Mouse (Mus musculus) midbrain, postnatal 0 days (tissue): ENCODE data around the gene Prm2. TPM values are rescaled to one million over a fixed set of nuclear protein-coding genes. Genes with fewer than 3 reads are reported as not detected.
A peak's percentile ranks its signal among the peaks of the same experiment; 100 is the strongest.

Experiments
- ATAC-seq: fragments of 200-750 bp; cut with Nextera tagmentation; 2 replicates; pipeline ENCODE4 v1.8.0; 2017; ENCODE audit warnings: moderate number of reproducible peaks, mild to moderate bottlenecking, moderate TSS enrichment, moderate library complexity; ENCODE audit not compliant: low FRiP score
- DNase-seq: peaks from one replicate; pipeline ENCODE4 v3.0.0-alpha.2; 2015; ENCODE audit warnings: low spot score
- H3K27ac ChIP-seq: fragments of 300-500 bp; sonication (generic); 2 replicates; pipeline ENCODE4 v1.5.1; 2014; ENCODE audit warnings: low read depth, mild to moderate bottlenecking, low read length, mixed read lengths
- H3K27me3 ChIP-seq: fragments of 300-500 bp; sonication (generic); 2 replicates; pipeline ENCODE4 v1.6.1; 2014; ENCODE audit warnings: low read length, control low read depth, mixed read lengths; ENCODE audit not compliant: insufficient read depth
- H3K36me3 ChIP-seq: fragments of 300-500 bp; sonication (generic); 2 replicates; pipeline ENCODE4 v1.6.1; 2014; ENCODE audit warnings: low read length, control low read depth, mixed read lengths; ENCODE audit not compliant: insufficient read depth
- H3K4me1 ChIP-seq: fragments of 300-500 bp; sonication (generic); 2 replicates; pipeline ENCODE4 v1.6.1; 2014; ENCODE audit warnings: mild to moderate bottlenecking, control low read depth, antibody characterized with exemption, low read length, mixed read lengths; ENCODE audit not compliant: insufficient read depth
- H3K4me2 ChIP-seq: fragments of 300-500 bp; sonication (generic); 2 replicates; pipeline ENCODE4 v1.6.1; 2014; ENCODE audit warnings: low read depth, mild to moderate bottlenecking, low read length, mixed read lengths; ENCODE audit not compliant: poor library complexity, severe bottlenecking
- H3K4me3 ChIP-seq: fragments of 300-500 bp; sonication (generic); 2 replicates; pipeline ENCODE4 v1.5.1; 2014; ENCODE audit warnings: low read depth, mild to moderate bottlenecking, low read length, moderate library complexity
- H3K9ac ChIP-seq: fragments of 300-500 bp; sonication (generic); replicated peaks from 2 replicates; pipeline ENCODE4 v1.6.1; 2014; ENCODE audit warnings: mild to moderate bottlenecking, low read length, moderate library complexity, mixed read lengths; ENCODE audit not compliant: poor library complexity, severe bottlenecking
- H3K9me3 ChIP-seq: fragments of 300-500 bp; sonication (generic); 2 replicates; pipeline ENCODE4 v1.6.1; 2016; ENCODE audit warnings: low read length, control low read depth
- CTCF ChIP-seq: IDR thresholded peaks from 2 replicates; pipeline ENCODE4 v1.5.1; 2016; ENCODE audit warnings: antibody characterized with exemption, mild to moderate bottlenecking
- WGBS: fragments of 180-500 bp; shearing (Covaris S2); extraction: QIAGEN DNeasy Blood & Tissue Kit; methylation state at CpG from one replicate; pipeline ENCODE4 v1.1.7; 2014; 5-methylcytosine and 5-hydroxymethylcytosine counted together
- polyA plus RNA-seq: library from polyadenylated mRNA; unstranded; fragments of >200 nt; fragmentation: Nextera tagmentation; extraction: Ambion mirVana; gene quantifications from 2 replicates; pipeline ENCODE4 v1.2.1, GENCODE M21; 2015
- total RNA-seq: library from RNA; depleted of rRNA; stranded (reverse); fragments of >200 nt; gene quantifications from 2 replicates; pipeline ENCODE4 v1.2.3, GENCODE M21; 2014; rRNA removed

Gene Prm2
- total and polyA plus RNA-seq, 2 experiments from 2014 or later: not detected

GRCm38 (mm10) chr16:10762569-10763180, 33.3 kb downstream of the Prm2 start:
- no peaks in the 10 kb centered on the region for H3K4me1 ChIP-seq
- H3K9ac ChIP-seq: no peak overlapping the region
- H3K4me2 ChIP-seq: no peak overlapping the region
- no peak for TF ChIP-seq CTCF
- no peak overlapping the region for H3K4me3 ChIP-seq
- H3K36me3 ChIP-seq: no peaks in the 10 kb centered on the region
- DNase-seq (no peak), ATAC-seq (no peak)
- no peak overlapping the region for H3K27ac ChIP-seq
- no peaks in the 10 kb centered on the region for H3K27me3 ChIP-seq
- H3K9me3 ChIP-seq: no peaks in the 10 kb centered on the region
- 83% methylated on average over 5 of the region's 5 CpGs for WGBS

GRCm38 (mm10) chr16:10761182-10761581, 34.8 kb downstream of the Prm2 start:
- WGBS: 75% methylated on average over 8 of the region's 8 CpGs

GRCm38 (mm10) chr16:10756168-10756567, 39.8 kb downstream of the Prm2 start:
- H3K27ac ChIP-seq: no peak overlapping the region
- H3K4me2 ChIP-seq: no peak overlapping the region
- no peak overlapping the region for H3K4me3 ChIP-seq
- ATAC-seq (no peak), DNase-seq (no peak)
- H3K9ac ChIP-seq: no peak overlapping the region
- no peaks in the 10 kb centered on the region for H3K36me3 ChIP-seq
- WGBS: 80% methylated on average over 3 of the region's 6 CpGs
- no peaks in the 10 kb centered on the region for H3K4me1 ChIP-seq
- TF ChIP-seq CTCF: no peak
- H3K27me3 ChIP-seq: no peaks in the 10 kb centered on the region
- no peaks in the 10 kb centered on the region for H3K9me3 ChIP-seq

More at GRCm38 (mm10) chr16:10761182-10761581, 34.8 kb downstream of the Prm2 start:
- Histone ChIP-seq H3K27me3 (no peaks in the 10 kb centered on the region), H3K36me3 (no peaks in the 10 kb centered on the region), H3K4me1 (no peaks in the 10 kb centered on the region), H3K27ac (no peak overlapping the region), H3K9me3 (no peaks in the 10 kb centered on the region), H3K9ac (no peak overlapping the region), H3K4me2 (no peak overlapping the region), H3K4me3 (no peak overlapping the region)
- no peak for ATAC-seq
- DNase-seq: no peak
- TF ChIP-seq CTCF: no peak

GRCm38 (mm10) chr16:10754521-10755296, 41.2 kb downstream of the Prm2 start:
- no peak for TF ChIP-seq CTCF
- Histone ChIP-seq H3K36me3 (no peaks in the 10 kb centered on the region), H3K4me2 (no peak overlapping the region), H3K4me1 (no peaks in the 10 kb centered on the region), H3K27me3 (no peaks in the 10 kb centered on the region), H3K4me3 (no peak overlapping the region), H3K27ac (no peak overlapping the region), H3K9ac (no peak overlapping the region), H3K9me3 (no peaks in the 10 kb centered on the region)
- no peak for ATAC-seq
- WGBS: 87% methylated on average over 3 of the region's 3 CpGs
- DNase-seq: no peak

- ATAC-seq (no peak), DNase-seq (peak; percentile 55)
- no peaks in the 10 kb centered on the region for H3K9me3 ChIP-seq
- no peak overlapping the region for H3K4me2 ChIP-seq
- no peaks in the 10 kb centered on the region for H3K27me3 ChIP-seq
- no peaks in the 10 kb centered on the region for H3K4me1 ChIP-seq
- no peak for TF ChIP-seq CTCF
- WGBS: 68% methylated on average over 7 of the region's 7 CpGs
- H3K36me3 ChIP-seq: no peaks in the 10 kb centered on the region
- no peak overlapping the region for H3K9ac ChIP-seq
- H3K4me3 ChIP-seq: no peak overlapping the region
- no peak overlapping the region for H3K27ac ChIP-seq
These were observed 46.1 kb downstream of the Prm2 start for GRCm38 (mm10) chr16:10749824-10750223.

GRCm38 (mm10) chr16:10749226-10749625, 46.7 kb downstream of the Prm2 start:
- Histone ChIP-seq H3K27ac (no peak overlapping the region), H3K4me3 (no peak overlapping the region), H3K9me3 (no peaks in the 10 kb centered on the region), H3K27me3 (no peaks in the 10 kb centered on the region), H3K36me3 (no peaks in the 10 kb centered on the region), H3K4me2 (no peak overlapping the region), H3K9ac (no peak overlapping the region), H3K4me1 (no peaks in the 10 kb centered on the region)
- DNase-seq (no peak), ATAC-seq (no peak)
- WGBS: 78% methylated on average over 7 of the region's 7 CpGs
- no peak for TF ChIP-seq CTCF

Other genes starting within 250 kb of the Prm2 start
- gene Socs1, start 10.6 kb downstream of the Prm2 start, total RNA-seq: 4.1 and 7.9 TPM in 2 replicates
- 4.6 and 4.8 TPM in 2 replicates for gene Socs1, start 10.6 kb downstream of the Prm2 start, polyA plus RNA-seq
- not detected in 2 replicates for gene Tnp2, start 7.5 kb downstream of the Prm2 start, total RNA-seq
- not detected in 2 replicates for gene Tnp2, start 7.5 kb downstream of the Prm2 start, polyA plus RNA-seq
- not detected in 2 replicates for gene Prm3, start 5.2 kb downstream of the Prm2 start, total RNA-seq
- not detected in 2 replicates for gene Prm3, start 5.2 kb downstream of the Prm2 start, polyA plus RNA-seq
- not detected in 2 replicates for gene Prm1, start 9.7 kb upstream of the Prm2 start, total RNA-seq
- 0.69 TPM in 1 of 2 replicates, not detected in the other for gene Prm1, start 9.7 kb upstream of the Prm2 start, polyA plus RNA-seq
- not detected in 2 replicates for gene Gm11172, start 16.8 kb upstream of the Prm2 start, total RNA-seq
- not detected in 2 replicates for gene Gm11172, start 16.8 kb upstream of the Prm2 start, polyA plus RNA-seq
- 0.14 and 1.1 TPM in 2 replicates for gene Rmi2, start 38.9 kb upstream of the Prm2 start, total RNA-seq
- gene Rmi2, start 38.9 kb upstream of the Prm2 start, polyA plus RNA-seq: 0.22 and 0.25 TPM in 2 replicates